Comparison of ENCODE assay signal across 9 mouse cellular contexts in the genomic region with DNA sequence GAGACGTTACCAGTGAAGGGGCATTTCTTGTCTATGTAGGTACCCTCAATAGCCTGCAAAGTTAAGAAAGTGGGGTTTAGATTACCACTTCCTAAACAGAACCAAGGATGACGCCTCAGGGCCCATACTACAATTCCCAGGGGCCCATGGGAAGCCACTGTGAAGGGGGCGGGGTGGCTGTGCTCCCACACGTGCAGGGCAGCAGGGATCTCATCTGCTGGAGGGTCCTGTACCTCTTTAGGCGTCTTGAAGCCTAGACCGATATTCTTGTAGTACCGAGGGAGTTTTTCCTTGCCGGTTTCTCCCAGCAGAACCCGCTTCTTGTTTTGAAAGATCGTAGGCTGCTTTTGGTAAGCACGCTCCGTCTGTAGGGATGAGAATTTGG. TPM values are rescaled to one million over a fixed set of nuclear protein-coding genes. Genes with fewer than 3 reads are reported as not detected.
A peak's percentile ranks its signal among the peaks of the same experiment; 100 is the strongest.
DNase-seq lines count a peak whose midpoint lies in the region; ATAC-seq and TF ChIP-seq lines count a peak whose summit lies in the region.
"Had no signal": no experiment of that assay in that cellular context is flagged by ENCODE, and none has a peak within 500 bp of the region (broad histone marks: within the 10 kb centered on the region; RNA-seq: fewer than 3 reads in every experiment).

No protein-coding gene starts in this region.

- peak; percentile 76 for DNase-seq in adrenal gland, postnatal 14 days
- DNase-seq in adrenal gland, adult 8-10 months, result no peak
- no peak for DNase-seq in testis, postnatal 14 days (ENCODE audit: low spot score)
- no peak for DNase-seq in hindbrain, embryonic 14.5 days (ENCODE audit: low spot score)
- DNase-seq in lung, postnatal 36 days, result peak; percentile 57
- DNase-seq in yolk sac, embryonic 10.5 days (ENCODE audit: low spot score), result peak; percentile 14
- no peak for DNase-seq in frontal cortex, postnatal 36 days (ENCODE audit: low spot score in 2 of 2)

- H3K4me2 ChIP-seq in hindbrain, embryonic 14.5 days (replicated peaks), result peak overlapping the region; percentile 96

- H3K27me3 ChIP-seq in testis, adult 2 months (ENCODE audit: control insufficient read depth, insufficient read depth, low read length), result no peaks in the 10 kb centered on the region
- H3K27me3 ChIP-seq in hindbrain, embryonic 14.5 days (ENCODE audit: control insufficient read depth, insufficient read depth, low read length), result no peaks in the 10 kb centered on the region
- H3K27me3 ChIP-seq: Patski had no signal

- no peaks in the 10 kb centered on the region for H3K9me3 ChIP-seq in hindbrain, embryonic 14.5 days (ENCODE audit: control insufficient read depth, low read length)

- ATAC-seq in hindbrain, embryonic 14.5 days (ENCODE audit: low FRiP score), result no peak
- ATAC-seq: Patski had no signal

- 26% methylated on average over 12 of the region's 12 CpGs for WGBS in hindbrain, embryonic 14.5 days

- no peaks in the 10 kb centered on the region; the same call in none of the 2 replicates for H3K36me3 ChIP-seq in testis, adult 2 months (ENCODE audit: control insufficient read depth, insufficient read depth, low read length)
- H3K36me3 ChIP-seq in hindbrain, embryonic 14.5 days (replicated peaks; ENCODE audit: control insufficient read depth, insufficient read depth), result peaks cover 81% of the 10 kb centered on the region

- peak overlapping the region; percentile 96 for H3K27ac ChIP-seq in testis, adult 2 months (ENCODE audit: control insufficient read depth, insufficient read depth, low read depth, low read length)
- H3K27ac ChIP-seq in hindbrain, embryonic 14.5 days, result peak overlapping the region; percentile 91

- peak overlapping the region; percentile 94 for H3K4me3 ChIP-seq in testis, adult 2 months (ENCODE audit: control insufficient read depth, low read depth, low read length)
- H3K4me3 ChIP-seq in hindbrain, embryonic 14.5 days (replicated peaks; ENCODE audit: low read length), result peak overlapping the region; percentile 92

- H3K9ac ChIP-seq in hindbrain, embryonic 14.5 days, result peak overlapping the region; percentile 98

- no peak for TF ChIP-seq POLR2A in testis, adult 2 months (IDR thresholded peaks at IDR 0.05; ENCODE audit: control insufficient read depth, low read depth, low read length)

- TF ChIP-seq CTCF in testis, adult 2 months (IDR thresholded peaks at IDR 0.05; ENCODE audit: control insufficient read depth, insufficient read depth, insufficient replicate concordance, low read depth, low read length), result no peak

- H3K4me1 ChIP-seq in testis, adult 2 months (ENCODE audit: control insufficient read depth, insufficient read depth, low read length), result peaks cover 16% of the 10 kb centered on the region
- H3K4me1 ChIP-seq in hindbrain, embryonic 14.5 days (replicated peaks; ENCODE audit: control insufficient read depth, insufficient read depth, low read length), result peaks cover 27% of the 10 kb centered on the region

RNA-seq across cellular contexts. Expression of gene Rps11, which starts 1.1 kb away (rescaled TPM):
- 1,189 and 1,386 TPM in 2 replicates for total RNA-seq in adrenal gland, postnatal 14 days (2021)
- total RNA-seq in adrenal gland, adult 8-10 months (2022), result 1,000 to 10,000 TPM; 1,085 to 1,250 (median 1,138) TPM
- 169 and 192 TPM in 2 replicates for polyA plus RNA-seq in testis, adult 2 months (2012; rRNA removed)
- 767 and 952 TPM in 2 replicates for polyA plus RNA-seq in hindbrain, embryonic 14.5 days (2014; fragmentation: Nextera tagmentation; extraction: Ambion mirVana)

RNA-seq across cellular contexts. Expression of gene Rpl13a, which starts 5.4 kb away (rescaled TPM):
- 1,693 and 2,079 TPM in 2 replicates for total RNA-seq in adrenal gland, postnatal 14 days (2021)
- 1,000 to 10,000 TPM; 1,558 to 1,710 (median 1,647) TPM for total RNA-seq in adrenal gland, adult 8-10 months (2022)
- 859 and 869 TPM in 2 replicates for polyA plus RNA-seq in testis, adult 2 months (2012; rRNA removed)
- 725 and 835 TPM in 2 replicates for polyA plus RNA-seq in hindbrain, embryonic 14.5 days (2014; fragmentation: Nextera tagmentation; extraction: Ambion mirVana)

RNA-seq across cellular contexts. Expression of gene Gm45713, which starts 12.9 kb away (rescaled TPM):
- total RNA-seq in adrenal gland, postnatal 14 days (2021), result not detected in 2 replicates
- not detected for total RNA-seq in adrenal gland, adult 8-10 months (2022)
- polyA plus RNA-seq in testis, adult 2 months (2012; rRNA removed), result 0.06 and 0.41 TPM in 2 replicates
- 0.22 TPM in 1 of 2 replicates, not detected in the other for polyA plus RNA-seq in hindbrain, embryonic 14.5 days (2014; fragmentation: Nextera tagmentation; extraction: Ambion mirVana)
- polyA plus RNA-seq: Patski had no signal

RNA-seq across cellular contexts. Expression of gene Flt3l, which starts 13.1 kb away (rescaled TPM):
- total RNA-seq in adrenal gland, postnatal 14 days (2021), result 13.3 and 25.0 TPM in 2 replicates
- 10 to 100 TPM; 20.4 to 56.7 (median 39.5) TPM for total RNA-seq in adrenal gland, adult 8-10 months (2022)
- polyA plus RNA-seq in testis, adult 2 months (2012; rRNA removed), result 3.8 and 3.9 TPM in 2 replicates
- polyA plus RNA-seq in hindbrain, embryonic 14.5 days (2014; fragmentation: Nextera tagmentation; extraction: Ambion mirVana), result 1.7 and 1.8 TPM in 2 replicates

RNA-seq across cellular contexts. Expression of gene Fcgrt, which starts 19.5 kb away (rescaled TPM):
- 138 and 152 TPM in 2 replicates for total RNA-seq in adrenal gland, postnatal 14 days (2021)
- 100 to 1,000 TPM; 105 to 151 (median 125) TPM for total RNA-seq in adrenal gland, adult 8-10 months (2022)
- 5.4 and 5.8 TPM in 2 replicates for polyA plus RNA-seq in testis, adult 2 months (2012; rRNA removed)
- 37.7 and 40.5 TPM in 2 replicates for polyA plus RNA-seq in hindbrain, embryonic 14.5 days (2014; fragmentation: Nextera tagmentation; extraction: Ambion mirVana)

Comparison
In these comparisons a context has a peak if more than half of its experiments do, and no peak if none do; other contexts are left out.
1. DNase-seq: peak in adrenal gland, postnatal 14 days (single experiment), lung, postnatal 36 days (single experiment) and yolk sac, embryonic 10.5 days (single experiment); none in adrenal gland, adult 8-10 months (single experiment), testis, postnatal 14 days (single experiment), hindbrain, embryonic 14.5 days (single experiment) and frontal cortex, postnatal 36 days (0 of 2).